Mouse (Mus musculus): Measurements from ENCODE around the gene Pfkfb4. TPM values are rescaled to one million over a fixed set of nuclear protein-coding genes. Genes with fewer than 3 reads are reported as not detected.
A peak's percentile ranks its signal among the peaks of the same experiment; 100 is the strongest.

Gene Pfkfb4
- polyA plus RNA-seq, 1 experiment = not detected

DNA sequence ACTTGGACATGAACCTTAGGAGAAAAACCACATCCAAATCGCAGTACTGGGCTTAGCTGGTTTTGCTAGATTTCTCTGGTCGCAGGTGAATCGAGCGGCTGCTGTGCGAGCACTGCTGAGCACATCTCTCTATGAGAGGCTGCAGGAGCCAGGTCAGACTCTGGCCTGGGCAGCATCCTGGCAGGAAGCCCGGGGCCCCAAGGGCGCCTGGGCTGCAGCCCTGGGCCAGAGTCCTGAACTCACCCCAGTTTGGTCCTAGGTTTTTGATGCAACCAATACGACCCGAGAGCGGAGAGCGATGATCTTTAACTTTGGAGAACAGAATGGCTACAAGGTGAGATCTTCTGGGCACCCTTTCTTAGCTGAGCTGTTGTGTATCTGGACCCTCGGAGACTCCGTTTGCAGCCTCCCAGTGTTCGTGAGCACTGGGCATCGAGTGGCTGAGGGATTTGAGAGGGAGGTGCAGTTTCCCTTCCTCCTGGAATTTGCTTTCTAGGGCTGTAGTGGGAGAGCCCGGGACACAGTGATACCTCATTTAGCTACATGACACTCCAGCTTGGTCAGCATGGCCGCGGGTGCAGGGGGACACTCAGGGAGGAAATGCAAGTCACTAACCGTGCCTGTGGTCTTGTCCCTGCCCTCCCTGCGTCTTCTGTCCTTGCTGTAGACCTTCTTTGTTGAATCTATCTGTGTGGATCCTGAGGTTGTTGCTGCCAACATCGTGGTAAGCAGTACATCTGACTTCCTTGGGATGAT lies 15.6 kb downstream of the Pfkfb4 start:
- peaks cover 20% of the 10 kb centered on the region for H3K4me1 ChIP-seq (ENCODE audit: control insufficient read depth, insufficient read depth, low read length)
- WGBS = 85% methylated on average over 21 of the region's 21 CpGs
- no peak for TF ChIP-seq CTCF (IDR thresholded peaks at IDR 0.05; ENCODE audit: insufficient read depth, low read depth, low read length)
- TF ChIP-seq POLR2A (IDR thresholded peaks at IDR 0.05; ENCODE audit: insufficient read depth, low read depth, low read length) = no peak
- H3K27ac ChIP-seq (ENCODE audit: insufficient read depth, low read depth, low read length) = no peak overlapping the region
- no peak overlapping the region for H3K4me3 ChIP-seq (ENCODE audit: insufficient read depth, low read depth, low read length)

- Histone ChIP-seq H3K4me3 (ENCODE audit: insufficient read depth, low read depth, low read length) (no peak overlapping the region), H3K27ac (ENCODE audit: insufficient read depth, low read depth, low read length) (no peak overlapping the region; the same call in 1 of the 2 replicates), H3K4me1 (ENCODE audit: control insufficient read depth, insufficient read depth, low read length) (peaks cover 20% of the 10 kb centered on the region)
- TF ChIP-seq CTCF (IDR thresholded peaks at IDR 0.05; ENCODE audit: insufficient read depth, low read depth, low read length) (no peak), POLR2A (IDR thresholded peaks at IDR 0.05; ENCODE audit: insufficient read depth, low read depth, low read length) (no peak)
- 89% methylated on average over 9 of the region's 9 CpGs for WGBS
Measured at GRCm38 (mm10) chr9:109008081-109008480, 16.5 kb downstream of the Pfkfb4 start.

DNA sequence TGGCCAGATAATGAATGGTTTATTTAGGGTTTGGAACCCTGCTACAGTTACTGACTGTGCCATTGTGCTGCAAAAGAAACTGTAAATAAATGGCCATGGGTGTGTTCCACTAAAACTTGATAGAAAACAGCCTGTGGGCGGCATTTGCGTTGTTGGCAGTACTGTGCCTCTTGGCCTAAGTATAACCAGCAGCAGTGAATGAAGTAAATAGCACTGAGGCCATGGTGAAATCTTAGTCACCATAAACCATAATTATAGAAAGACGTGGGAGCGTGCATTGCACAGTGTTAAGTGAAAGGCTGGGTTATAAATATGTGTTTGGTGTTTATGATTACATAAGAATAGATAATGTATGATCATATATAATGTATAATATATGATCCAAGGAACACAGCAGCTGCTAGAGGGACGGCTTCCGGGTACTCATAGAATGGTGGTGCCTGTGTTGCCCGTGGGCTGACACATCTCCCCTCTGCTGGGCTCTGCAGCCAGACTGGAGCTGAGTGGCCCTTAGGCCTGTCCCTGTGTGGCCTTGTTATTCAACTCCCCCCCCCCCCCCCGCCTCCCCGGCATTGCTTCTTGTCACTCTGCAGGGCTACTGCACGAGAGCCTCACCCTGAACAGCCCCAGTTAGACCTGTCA lies 17.5 kb downstream of the Pfkfb4 start:
- TF ChIP-seq CTCF (IDR thresholded peaks at IDR 0.05; ENCODE audit: insufficient read depth, low read depth, low read length) (no peak), POLR2A (IDR thresholded peaks at IDR 0.05; ENCODE audit: insufficient read depth, low read depth, low read length) (no peak)
- no peak overlapping the region for H3K4me3 ChIP-seq (ENCODE audit: insufficient read depth, low read depth, low read length)
- peak overlapping the region; percentile 38; the same call in 1 of the 2 replicates for H3K27ac ChIP-seq (ENCODE audit: insufficient read depth, low read depth, low read length)
- 34% methylated on average over 10 of the region's 10 CpGs for WGBS
- H3K4me1 ChIP-seq (ENCODE audit: control insufficient read depth, insufficient read depth, low read length) = peaks cover 20% of the 10 kb centered on the region

GRCm38 (mm10) chr9:109009636-109010315 lies 18.2 kb downstream of the Pfkfb4 start:
- no peak for TF ChIP-seq POLR2A (IDR thresholded peaks at IDR 0.05; ENCODE audit: insufficient read depth, low read depth, low read length)
- TF ChIP-seq CTCF (IDR thresholded peaks at IDR 0.05; ENCODE audit: insufficient read depth, low read depth, low read length) = no peak
- WGBS = 54% methylated on average over 17 of the region's 17 CpGs

DNA sequence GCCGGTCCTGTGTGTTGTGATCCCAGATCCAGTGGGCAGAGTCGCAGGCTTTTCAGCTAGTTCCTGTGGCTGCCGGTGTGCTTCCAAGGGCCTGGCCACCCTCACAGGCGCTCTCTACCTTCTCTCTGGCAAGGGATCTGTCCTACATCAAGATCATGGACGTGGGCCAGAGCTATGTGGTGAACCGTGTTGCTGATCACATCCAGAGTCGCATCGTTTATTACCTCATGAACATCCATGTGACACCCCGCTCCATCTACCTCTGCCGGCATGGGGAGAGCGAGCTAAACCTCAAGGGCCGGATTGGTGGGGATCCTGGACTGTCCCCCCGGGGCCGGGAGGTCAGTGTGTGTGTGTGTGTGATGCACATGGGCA lies 18.7 kb downstream of the Pfkfb4 start:
- TF ChIP-seq CTCF (IDR thresholded peaks at IDR 0.05; ENCODE audit: insufficient read depth, low read depth, low read length) (no peak), POLR2A (IDR thresholded peaks at IDR 0.05; ENCODE audit: insufficient read depth, low read depth, low read length) (no peak)
- WGBS = 91% methylated on average over 14 of the region's 14 CpGs

More at GRCm38 (mm10) chr9:109009636-109010315, 18.2 kb downstream of the Pfkfb4 start:
- Histone ChIP-seq H3K4me1 (ENCODE audit: control insufficient read depth, insufficient read depth, low read length) (peaks cover 20% of the 10 kb centered on the region), H3K4me3 (ENCODE audit: insufficient read depth, low read depth, low read length) (no peak overlapping the region), H3K27ac (ENCODE audit: insufficient read depth, low read depth, low read length) (peak overlapping the region; percentile 23; the same call in 1 of the 2 replicates)

GRCm38 (mm10) chr9:109015397-109015796 lies 23.8 kb downstream of the Pfkfb4 start:
- no peak overlapping the region for H3K4me3 ChIP-seq (ENCODE audit: insufficient read depth, low read depth, low read length)
- H3K27ac ChIP-seq (ENCODE audit: insufficient read depth, low read depth, low read length) = no peak overlapping the region
- WGBS = 74% methylated on average over 8 of the region's 8 CpGs
- H3K4me1 ChIP-seq (ENCODE audit: control insufficient read depth, insufficient read depth, low read length) = no peaks in the 10 kb centered on the region
- TF ChIP-seq POLR2A (IDR thresholded peaks at IDR 0.05; ENCODE audit: insufficient read depth, low read depth, low read length) (no peak), CTCF (IDR thresholded peaks at IDR 0.05; ENCODE audit: insufficient read depth, low read depth, low read length) (no peak)

More for the DNA sequence above, 18.7 kb downstream of the Pfkfb4 start:
- no peak overlapping the region for H3K4me3 ChIP-seq (ENCODE audit: insufficient read depth, low read depth, low read length)
- H3K4me1 ChIP-seq (ENCODE audit: control insufficient read depth, insufficient read depth, low read length) = peaks cover 20% of the 10 kb centered on the region
- H3K27ac ChIP-seq (ENCODE audit: insufficient read depth, low read depth, low read length) = no peak overlapping the region

- peaks cover 3% of the 10 kb centered on the region; the same call in 1 of the 2 replicates for H3K4me1 ChIP-seq (ENCODE audit: control insufficient read depth, insufficient read depth, low read length)
- no peak for TF ChIP-seq CTCF (IDR thresholded peaks at IDR 0.05; ENCODE audit: insufficient read depth, low read depth, low read length)
- TF ChIP-seq POLR2A (IDR thresholded peaks at IDR 0.05; ENCODE audit: insufficient read depth, low read depth, low read length) = no peak
- no peak overlapping the region for H3K27ac ChIP-seq (ENCODE audit: insufficient read depth, low read depth, low read length)
Measured at GRCm38 (mm10) chr9:109016973-109017604, 25.5 kb downstream of the Pfkfb4 start.

GRCm38 (mm10) chr9:109021428-109021827 lies 29.9 kb downstream of the Pfkfb4 start:
- Histone ChIP-seq H3K4me1 (ENCODE audit: control insufficient read depth, insufficient read depth, low read length) (peaks cover 9% of the 10 kb centered on the region), H3K27ac (ENCODE audit: insufficient read depth, low read depth, low read length) (no peak overlapping the region), H3K4me3 (ENCODE audit: insufficient read depth, low read depth, low read length) (no peak overlapping the region)
- WGBS = 89% methylated on average over 4 of the region's 4 CpGs
- TF ChIP-seq CTCF (IDR thresholded peaks at IDR 0.05; ENCODE audit: insufficient read depth, low read depth, low read length) = no peak
- no peak for TF ChIP-seq POLR2A (IDR thresholded peaks at IDR 0.05; ENCODE audit: insufficient read depth, low read depth, low read length)

More at GRCm38 (mm10) chr9:109016973-109017604, 25.5 kb downstream of the Pfkfb4 start:
- no peak overlapping the region for H3K4me3 ChIP-seq (ENCODE audit: insufficient read depth, low read depth, low read length)
- 83% methylated on average over 11 of the region's 11 CpGs for WGBS

Measured in olfactory bulb, adult 2 months (tissue).